Mouse (Mus musculus): ENCODE data around the gene Fadd.

GRCm38 (mm10) chr7:144630622-144631021 lies 48.4 kb upstream of the Fadd start:
- TF ChIP-seq CTCF (IDR thresholded peaks at IDR 0.05; ENCODE audit: low read depth): no peak
- TF ChIP-seq EP300 (IDR thresholded peaks at IDR 0.05; ENCODE audit: low read depth): no peak
